Mouse (Mus musculus) brown adipose tissue, adult 24 weeks (tissue): Measurements from ENCODE around the gene Dtx2. TPM values are rescaled to one million over a fixed set of nuclear protein-coding genes. Genes with fewer than 3 reads are reported as not detected.

ENCODE experiments used
- H3K27ac ChIP-seq: fragments of 200-500 bp; replicated peaks from 2 replicates; pipeline ENCODE4 v1.5.1; 2012; ENCODE audit warnings: low read depth, mild to moderate bottlenecking, low read length
- H3K4me1 ChIP-seq: fragments of 200-500 bp; 2 replicates; pipeline ENCODE4 v1.6.1; 2012; ENCODE audit warnings: low read length, mixed read lengths; ENCODE audit not compliant: control insufficient read depth, insufficient read depth, insufficient read length
- H3K4me3 ChIP-seq: fragments of 200-500 bp; 2 replicates; pipeline ENCODE4 v1.5.1; 2012; ENCODE audit warnings: low read depth, mild to moderate bottlenecking, low read length, moderate library complexity; ENCODE audit not compliant: insufficient read depth
- polyA plus RNA-seq: library from polyadenylated mRNA; stranded (reverse); fragments of >200 nt; gene quantifications from 2 replicates; pipeline ENCODE4 v1.2.4, GENCODE M21; 2012; ENCODE audit not compliant: missing spikeins, insufficient read depth, insufficient read length

Gene Dtx2
- 16.2 and 18.3 TPM in 2 replicates for polyA plus RNA-seq

GRCm38 (mm10) chr5:135994725-135995687 is at the start of gene Dtx2:
Gene Dtx2, plus strand, starts transcription at chr5:135994800.
- peak within 1 kb of the TSS; percentile 71 for H3K27ac ChIP-seq
- peak within 1 kb of the TSS; percentile 86 for H3K4me3 ChIP-seq
- H3K4me1 ChIP-seq, result peaks cover 9% of the 10 kb centered on the region

GRCm38 (mm10) chr5:135945916-135946408 is 48.6 kb upstream of the Dtx2 start:
- H3K27ac ChIP-seq, result no peak overlapping the region
- H3K4me3 ChIP-seq, result no peak overlapping the region
- no peaks in the 10 kb centered on the region for H3K4me1 ChIP-seq

- H3K27ac ChIP-seq, result no peak overlapping the region
- no peaks in the 10 kb centered on the region for H3K4me1 ChIP-seq
- H3K4me3 ChIP-seq, result no peak overlapping the region
Observed at GRCm38 (mm10) chr5:135946621-135947020, 48.0 kb upstream of the Dtx2 start.

- Histone ChIP-seq H3K27ac (peak overlapping the region; percentile 77), H3K4me3 (no peak overlapping the region), H3K4me1 (no peaks in the 10 kb centered on the region)
Observed at GRCm38 (mm10) chr5:135950710-135951412, 43.7 kb upstream of the Dtx2 start.

GRCm38 (mm10) chr5:135951660-135952059 is 42.9 kb upstream of the Dtx2 start:
- peaks cover 1% of the 10 kb centered on the region; the same call in 1 of the 2 replicates for H3K4me1 ChIP-seq
- H3K27ac ChIP-seq, result peak overlapping the region; percentile 77
- no peak overlapping the region for H3K4me3 ChIP-seq

GRCm38 (mm10) chr5:135952830-135953229 is 41.8 kb upstream of the Dtx2 start:
- H3K27ac ChIP-seq, result no peak overlapping the region
- peaks cover 5% of the 10 kb centered on the region for H3K4me1 ChIP-seq
- H3K4me3 ChIP-seq, result no peak overlapping the region

GRCm38 (mm10) chr5:135956300-135957206 is 38.0 kb upstream of the Dtx2 start:
- Histone ChIP-seq H3K4me1 (peaks cover 10% of the 10 kb centered on the region), H3K27ac (peak overlapping the region; percentile 95), H3K4me3 (peak overlapping the region; percentile 42)

- Histone ChIP-seq H3K27ac (peak overlapping the region; percentile 98), H3K4me3 (peak overlapping the region; percentile 54), H3K4me1 (peaks cover 12% of the 10 kb centered on the region)
Observed at GRCm38 (mm10) chr5:135957207-135957974, 37.2 kb upstream of the Dtx2 start.

- H3K4me3 ChIP-seq, result peak overlapping the region; percentile 54; the same call in 1 of the 2 replicates
- peak overlapping the region; percentile 98 for H3K27ac ChIP-seq
Observed at GRCm38 (mm10) chr5:135958367-135958766, 36.2 kb upstream of the Dtx2 start.

GRCm38 (mm10) chr5:135959911-135960310 is 34.7 kb upstream of the Dtx2 start:
- H3K4me3 ChIP-seq, result no peak overlapping the region
- H3K4me1 ChIP-seq, result peaks cover 12% of the 10 kb centered on the region
- no peak overlapping the region for H3K27ac ChIP-seq

More at GRCm38 (mm10) chr5:135958367-135958766, 36.2 kb upstream of the Dtx2 start:
- peaks cover 12% of the 10 kb centered on the region for H3K4me1 ChIP-seq

GRCm38 (mm10) chr5:135960909-135961635 is 33.5 kb upstream of the Dtx2 start:
- peak overlapping the region; percentile 97 for H3K27ac ChIP-seq
- peaks cover 12% of the 10 kb centered on the region for H3K4me1 ChIP-seq
- peak overlapping the region; percentile 51; the same call in 1 of the 2 replicates for H3K4me3 ChIP-seq

- Histone ChIP-seq H3K4me1 (peaks cover 7% of the 10 kb centered on the region), H3K4me3 (peak overlapping the region; percentile 51), H3K27ac (peak overlapping the region; percentile 97)
Observed at GRCm38 (mm10) chr5:135962125-135962491, 32.5 kb upstream of the Dtx2 start.
